Mouse (Mus musculus) midbrain, embryonic 10.5 days (tissue): ENCODE measurements around the gene Oosp1. TPM values are rescaled to one million over a fixed set of nuclear protein-coding genes. Genes with fewer than 3 reads are reported as not detected.

Source experiments
- DNase-seq: peaks from one replicate; pipeline ENCODE4 v3.0.0-alpha.2; 2017; ENCODE audit warnings: low spot score
- H3K27ac ChIP-seq: fragments of 300-500 bp; sonication (generic); replicated peaks from 2 replicates; pipeline ENCODE4 v1.5.1; 2016; ENCODE audit warnings: mild to moderate bottlenecking
- H3K27me3 ChIP-seq: fragments of 300-500 bp; sonication (generic); 2 replicates; pipeline ENCODE4 v1.6.1; 2016; ENCODE audit warnings: low read depth, mild to moderate bottlenecking; ENCODE audit not compliant: poor library complexity, severe bottlenecking
- H3K36me3 ChIP-seq: fragments of 300-500 bp; sonication (generic); 2 replicates; pipeline ENCODE4 v1.6.1; 2016; ENCODE audit warnings: mild to moderate bottlenecking, moderate library complexity
- H3K4me1 ChIP-seq: fragments of 300-500 bp; sonication (generic); 2 replicates; pipeline ENCODE4 v1.6.1; 2016
- H3K4me3 ChIP-seq: fragments of 300-500 bp; sonication (generic); 2 replicates; pipeline ENCODE4 v1.5.1; 2016; ENCODE audit warnings: mild to moderate bottlenecking, moderate library complexity
- H3K9me3 ChIP-seq: fragments of 300-500 bp; sonication (generic); replicated peaks from 2 replicates; pipeline ENCODE4 v1.6.1; 2016; ENCODE audit warnings: mild to moderate bottlenecking
- WGBS: fragments of 180-500 bp; shearing (Covaris S2); methylation state at CpG from one replicate; pipeline ENCODE4 v1.1.7; 2016; 5-methylcytosine and 5-hydroxymethylcytosine counted together
- polyA plus RNA-seq: library from polyadenylated mRNA; unstranded; fragments of >200 nt; fragmentation: Nextera tagmentation; extraction: Ambion mirVana; gene quantifications from 2 replicates; pipeline ENCODE4 v1.2.1, GENCODE M21; 2016

The Oosp1 gene
- polyA plus RNA-seq, 1 experiment from 2014 or later: not detected

DNA sequence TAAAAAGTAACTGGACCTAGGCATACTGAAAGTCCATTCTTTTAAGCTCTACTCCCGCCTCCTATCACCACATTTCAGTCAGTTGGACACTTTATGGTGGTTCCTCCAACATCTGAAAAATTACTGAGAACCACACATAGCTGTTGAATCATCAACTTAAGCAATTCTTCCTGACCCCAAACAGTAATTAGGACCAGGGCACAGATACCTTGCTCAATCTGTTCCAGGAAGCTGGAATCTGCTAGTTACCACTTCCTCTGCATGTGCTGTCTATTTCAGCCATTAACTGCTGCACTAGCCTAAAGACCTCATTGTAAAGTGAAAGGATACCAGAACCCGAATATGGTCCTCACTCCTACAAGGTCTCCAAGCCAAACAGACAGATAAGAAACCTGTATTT is 31.8 kb downstream of the Oosp1 start:
- Histone ChIP-seq H3K27ac (no peak overlapping the region), H3K27me3 (no peaks in the 10 kb centered on the region), H3K4me1 (no peaks in the 10 kb centered on the region), H3K4me3 (no peak overlapping the region), H3K9me3 (no peaks in the 10 kb centered on the region), H3K36me3 (no peaks in the 10 kb centered on the region)
- WGBS: 83% methylated on average over 2 of the region's 2 CpGs
- no peak for DNase-seq

DNA sequence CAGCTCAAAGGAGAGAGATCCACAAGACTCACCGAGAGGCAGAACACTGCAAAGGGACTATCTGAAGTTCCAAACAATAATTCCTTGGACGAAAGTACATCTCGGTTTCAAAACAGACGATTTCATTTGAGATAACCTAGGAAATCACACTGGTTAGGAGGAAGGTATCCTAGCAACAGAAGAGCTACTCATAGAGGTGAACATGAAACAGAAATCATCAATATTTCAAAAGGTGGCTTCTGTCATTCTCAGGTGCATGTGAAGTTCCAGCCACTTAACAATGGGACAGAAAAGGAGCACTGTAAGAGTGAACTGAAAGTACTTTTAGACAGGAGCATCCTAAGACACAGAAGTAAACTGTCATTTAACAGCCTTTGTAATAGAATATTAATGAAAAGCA is 41.4 kb downstream of the Oosp1 start:
- H3K27me3 ChIP-seq: no peaks in the 10 kb centered on the region
- DNase-seq: no peak
- H3K36me3 ChIP-seq: no peaks in the 10 kb centered on the region
- 87% methylated on average over 4 of the region's 4 CpGs for WGBS
- no peak overlapping the region for H3K27ac ChIP-seq
- H3K4me3 ChIP-seq: no peak overlapping the region
- H3K9me3 ChIP-seq: no peaks in the 10 kb centered on the region
- H3K4me1 ChIP-seq: no peaks in the 10 kb centered on the region

- no peaks in the 10 kb centered on the region for H3K9me3 ChIP-seq
- H3K4me1 ChIP-seq: no peaks in the 10 kb centered on the region
- no peak overlapping the region for H3K4me3 ChIP-seq
- 84% methylated on average over 3 of the region's 3 CpGs for WGBS
- H3K36me3 ChIP-seq: no peaks in the 10 kb centered on the region
- no peak for DNase-seq
- H3K27ac ChIP-seq: no peak overlapping the region
- H3K27me3 ChIP-seq: no peaks in the 10 kb centered on the region
Observed at GRCm38 (mm10) chr19:11646166-11646565, 44.8 kb downstream of the Oosp1 start.

- Histone ChIP-seq H3K4me3 (no peak within 1 kb of the TSS), H3K36me3 (no peaks in the 10 kb centered on the region), H3K27me3 (no peaks in the 10 kb centered on the region), H3K4me1 (no peaks in the 10 kb centered on the region), H3K9me3 (no peaks in the 10 kb centered on the region), H3K27ac (no peak within 1 kb of the TSS)
- DNase-seq: no peak
- 68% methylated on average over 1 of the region's 1 CpGs for WGBS
Observed at GRCm38 (mm10) chr19:11640732-11641131, 50.2 kb downstream of the Oosp1 start, which contains the start of gene Ms4a3. Gene Ms4a3 (minus strand): TSS chr19:11640851.

- no peaks in the 10 kb centered on the region for H3K4me1 ChIP-seq
- no peaks in the 10 kb centered on the region for H3K27me3 ChIP-seq
- H3K4me3 ChIP-seq: no peak overlapping the region
- DNase-seq: no peak
- no peak overlapping the region for H3K27ac ChIP-seq
- no peaks in the 10 kb centered on the region for H3K9me3 ChIP-seq
- WGBS: 83% methylated on average over 4 of the region's 4 CpGs
- H3K36me3 ChIP-seq: no peaks in the 10 kb centered on the region
Observed at GRCm38 (mm10) chr19:11639038-11639437, 51.9 kb downstream of the Oosp1 start.

GRCm38 (mm10) chr19:11635572-11635971 is 55.4 kb downstream of the Oosp1 start:
- no peaks in the 10 kb centered on the region for H3K9me3 ChIP-seq
- no peaks in the 10 kb centered on the region for H3K4me1 ChIP-seq
- no peak overlapping the region for H3K4me3 ChIP-seq
- no peak for DNase-seq
- no peaks in the 10 kb centered on the region for H3K36me3 ChIP-seq
- H3K27ac ChIP-seq: no peak overlapping the region
- H3K27me3 ChIP-seq: no peaks in the 10 kb centered on the region
- WGBS: 88% methylated on average over 5 of the region's 5 CpGs

DNA sequence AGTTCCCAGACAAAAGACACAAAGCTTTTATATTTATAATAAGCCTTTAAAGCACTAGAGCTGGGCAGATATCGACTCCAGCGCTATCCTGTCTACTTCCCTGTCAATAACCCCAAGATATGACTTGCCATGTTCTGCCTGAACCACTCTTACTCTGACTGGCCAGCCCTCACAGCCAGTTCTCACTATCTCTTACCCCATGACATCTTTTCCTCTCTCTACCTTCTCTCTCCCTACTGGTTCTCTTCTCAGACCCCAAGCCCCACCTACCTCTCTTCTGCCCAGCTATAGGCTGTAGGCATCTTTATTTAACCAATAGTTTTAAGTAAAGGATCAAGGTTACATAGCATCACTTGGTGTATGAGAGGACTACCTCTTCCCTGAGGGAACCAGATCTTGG is 56.6 kb downstream of the Oosp1 start:
- H3K4me3 ChIP-seq: no peak overlapping the region
- H3K27ac ChIP-seq: no peak overlapping the region
- H3K4me1 ChIP-seq: no peaks in the 10 kb centered on the region
- 78% methylated on average over 2 of the region's 2 CpGs for WGBS
- H3K9me3 ChIP-seq: no peaks in the 10 kb centered on the region
- DNase-seq: no peak
- H3K36me3 ChIP-seq: no peaks in the 10 kb centered on the region
- no peaks in the 10 kb centered on the region for H3K27me3 ChIP-seq

GRCm38 (mm10) chr19:11633732-11634131 is 57.2 kb downstream of the Oosp1 start:
- H3K9me3 ChIP-seq: no peaks in the 10 kb centered on the region
- 80% methylated on average over 1 of the region's 1 CpGs for WGBS
- no peak overlapping the region for H3K27ac ChIP-seq
- no peaks in the 10 kb centered on the region for H3K36me3 ChIP-seq
- no peaks in the 10 kb centered on the region for H3K4me1 ChIP-seq
- DNase-seq: no peak
- no peak overlapping the region for H3K4me3 ChIP-seq
- no peaks in the 10 kb centered on the region for H3K27me3 ChIP-seq

GRCm38 (mm10) chr19:11625231-11625630 is 65.7 kb downstream of the Oosp1 start:
- Histone ChIP-seq H3K4me1 (no peaks in the 10 kb centered on the region), H3K4me3 (no peak overlapping the region), H3K27ac (no peak overlapping the region), H3K27me3 (no peaks in the 10 kb centered on the region), H3K36me3 (no peaks in the 10 kb centered on the region), H3K9me3 (no peaks in the 10 kb centered on the region)
- DNase-seq: no peak
- 86% methylated on average over 5 of the region's 5 CpGs for WGBS

GRCm38 (mm10) chr19:11624800-11625199 is 66.2 kb downstream of the Oosp1 start:
- H3K4me3 ChIP-seq: no peak overlapping the region
- H3K9me3 ChIP-seq: no peaks in the 10 kb centered on the region
- no peak for DNase-seq
- H3K27ac ChIP-seq: no peak overlapping the region
- no peaks in the 10 kb centered on the region for H3K27me3 ChIP-seq
- H3K4me1 ChIP-seq: no peaks in the 10 kb centered on the region
- no peaks in the 10 kb centered on the region for H3K36me3 ChIP-seq

DNA sequence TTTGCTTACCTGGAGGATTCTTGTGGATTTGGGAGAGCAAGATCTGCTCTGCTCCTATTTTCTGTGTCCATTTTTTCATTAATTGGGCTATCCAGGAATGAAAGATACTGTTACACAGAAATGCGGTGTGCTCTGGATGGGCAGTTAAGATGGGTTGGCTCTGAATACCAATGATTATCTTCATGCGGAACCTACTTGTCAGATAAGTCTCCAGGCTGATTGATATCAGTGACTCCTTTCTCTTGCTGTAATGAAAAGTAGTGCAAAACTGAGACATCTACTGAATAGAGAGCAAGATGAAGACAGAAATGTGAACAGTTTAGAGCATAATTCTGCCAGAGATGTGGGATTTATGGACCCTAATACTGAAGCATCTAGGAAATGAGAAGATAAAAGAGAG is 67.4 kb downstream of the Oosp1 start, which contains the start of gene Ms4a2:
Ms4a2 (minus strand) TSS at position 169 of the 400 bp plus-strand sequence.
- Histone ChIP-seq H3K4me3 (no peak within 1 kb of the TSS), H3K9me3 (no peaks in the 10 kb centered on the region), H3K27ac (no peak within 1 kb of the TSS), H3K36me3 (no peaks in the 10 kb centered on the region), H3K27me3 (no peaks in the 10 kb centered on the region), H3K4me1 (no peaks in the 10 kb centered on the region)
- 88% methylated on average over 2 of the region's 2 CpGs for WGBS
- DNase-seq: no peak

DNA sequence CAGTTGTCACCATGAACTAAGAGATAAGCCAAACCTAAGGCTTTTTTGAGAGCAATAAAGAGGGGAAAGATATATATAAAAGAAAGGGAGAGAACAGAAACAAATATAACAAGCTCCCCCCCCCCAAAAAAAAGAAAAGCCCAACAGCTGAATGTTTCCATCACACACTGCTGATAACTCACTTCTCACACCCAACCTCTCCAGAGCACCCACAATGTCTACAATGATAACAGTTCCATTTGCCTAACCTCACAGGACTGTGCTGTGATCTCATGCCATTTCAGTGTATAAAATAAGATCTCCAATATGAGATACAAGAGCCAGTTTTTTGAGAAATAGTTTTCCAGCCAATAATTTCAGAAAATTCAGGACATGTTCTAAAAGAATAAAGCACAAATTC is 73.0 kb downstream of the Oosp1 start:
- Histone ChIP-seq H3K4me1 (no peaks in the 10 kb centered on the region), H3K4me3 (no peak overlapping the region), H3K36me3 (no peaks in the 10 kb centered on the region), H3K27ac (no peak overlapping the region), H3K9me3 (no peaks in the 10 kb centered on the region), H3K27me3 (no peaks in the 10 kb centered on the region)
- no peak for DNase-seq
